Mouse (Mus musculus) neutrophil, adult 5-6 weeks (primary cell): ENCODE data around the gene Fgd3. TPM values are rescaled to one million over a fixed set of nuclear protein-coding genes. Genes with fewer than 3 reads are reported as not detected.
A peak's percentile ranks its signal among the peaks of the same experiment; 100 is the strongest.

Source experiments
- ATAC-seq: fragments of 151-379, 151-347 bp; 2 replicates; pipeline ENCODE4 v1.8.0; 2017; ENCODE audit warnings: mild to moderate bottlenecking, moderate TSS enrichment; ENCODE audit not compliant: insufficient number of reproducible peaks, poor library complexity, low FRiP score, severe bottlenecking; ENCODE audit errors: extremely low read depth
- total RNA-seq: library from RNA; stranded (forward); fragments of 200-1000 nt; gene quantifications from 2 replicates; pipeline ENCODE4 v1.2.3, GENCODE M21; 2017

The Fgd3 gene
- total RNA-seq, 1 experiment from 2014 or later, result 95.8 TPM

DNA sequence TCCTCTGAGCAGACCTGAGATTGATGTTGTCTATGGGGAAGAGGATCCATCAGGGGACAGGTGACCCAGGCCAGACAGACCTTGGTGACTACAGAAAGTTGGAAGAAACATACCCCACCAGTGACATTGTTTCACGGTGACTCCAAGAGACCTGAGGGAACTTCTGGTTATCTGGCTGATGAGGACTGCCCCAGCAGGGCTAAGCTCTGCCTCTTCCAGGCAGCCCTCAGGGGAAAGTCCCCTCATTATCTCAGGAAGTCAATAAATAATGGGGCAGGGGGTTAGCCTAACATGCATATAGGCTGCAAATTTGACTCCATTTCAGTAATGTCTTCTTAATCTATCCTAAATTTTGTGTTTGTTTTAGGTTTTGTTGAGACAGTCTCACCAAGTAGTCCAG is 10.6 kb downstream of the Fgd3 start:
- no peak for ATAC-seq

DNA sequence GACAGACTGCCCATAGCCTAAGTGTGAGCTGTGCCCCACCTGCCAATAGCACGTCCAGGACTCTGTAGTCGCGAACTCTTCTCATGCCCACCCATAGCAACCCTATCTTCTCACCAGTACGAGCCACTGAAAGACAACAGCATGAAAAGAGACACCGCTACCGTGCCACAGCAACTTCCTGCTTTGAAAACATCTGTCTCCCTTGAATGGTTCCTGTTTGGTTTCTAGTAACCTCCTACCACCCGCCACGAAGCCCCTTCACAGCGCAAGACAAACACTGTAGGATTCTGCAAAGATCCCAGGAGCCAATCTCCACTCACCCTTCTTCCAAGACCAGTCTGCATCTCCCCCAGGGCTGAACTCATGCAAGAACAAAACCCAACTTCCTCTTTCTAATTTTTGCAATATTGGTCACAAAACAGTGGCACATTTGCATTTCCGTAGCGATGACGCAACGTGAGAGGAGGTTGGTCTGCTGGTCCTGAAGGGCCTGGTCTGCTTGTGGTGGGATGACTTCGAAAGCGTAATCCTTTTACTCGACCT is 11.2 kb downstream of the Fgd3 start:
- peak; percentile 80 for ATAC-seq

- ATAC-seq, result no peak
Observed at GRCm38 (mm10) chr13:49308206-49308605, 11.9 kb downstream of the Fgd3 start.

DNA sequence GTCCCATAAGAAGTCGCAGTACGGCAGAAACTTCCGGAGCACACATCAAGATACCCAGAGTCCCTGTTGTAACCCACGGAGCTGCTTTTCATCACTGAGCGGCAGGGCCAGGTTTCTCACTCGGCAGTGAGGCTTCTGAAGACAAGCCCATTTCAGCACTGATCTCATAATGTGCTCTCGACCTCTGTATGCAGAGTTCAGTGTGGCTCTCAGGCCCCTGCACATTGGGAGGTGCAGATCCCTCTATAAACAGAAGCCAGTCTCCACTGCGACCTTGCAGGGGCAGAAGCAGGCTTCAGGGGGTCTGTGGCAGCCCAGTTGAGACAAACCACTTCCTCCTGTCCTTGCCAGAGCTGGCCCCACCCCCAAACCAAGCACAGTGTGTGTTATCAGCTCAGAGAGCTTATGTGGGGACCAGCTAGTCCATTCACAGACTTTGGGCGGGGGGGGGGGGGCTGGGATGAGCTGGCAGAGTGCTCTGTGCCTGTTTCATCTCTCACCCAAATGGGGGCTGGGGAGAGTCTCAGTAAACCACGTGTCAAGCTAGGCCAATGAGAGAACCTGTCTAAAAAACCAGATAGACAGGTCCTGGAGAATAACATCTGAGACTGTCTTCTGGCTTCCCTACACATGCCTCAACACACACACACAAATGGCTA is 12.7 kb downstream of the Fgd3 start:
- peak; percentile 34 for ATAC-seq

GRCm38 (mm10) chr13:49306771-49307310 is 13.3 kb downstream of the Fgd3 start:
- ATAC-seq, result no peak

- ATAC-seq, result no peak
Observed at GRCm38 (mm10) chr13:49300771-49301170, 19.3 kb downstream of the Fgd3 start.

GRCm38 (mm10) chr13:49298514-49299381 is 21.4 kb downstream of the Fgd3 start:
- ATAC-seq, result peak; percentile 83

- ATAC-seq, result no peak
Observed at GRCm38 (mm10) chr13:49296270-49296669, 23.8 kb downstream of the Fgd3 start.

DNA sequence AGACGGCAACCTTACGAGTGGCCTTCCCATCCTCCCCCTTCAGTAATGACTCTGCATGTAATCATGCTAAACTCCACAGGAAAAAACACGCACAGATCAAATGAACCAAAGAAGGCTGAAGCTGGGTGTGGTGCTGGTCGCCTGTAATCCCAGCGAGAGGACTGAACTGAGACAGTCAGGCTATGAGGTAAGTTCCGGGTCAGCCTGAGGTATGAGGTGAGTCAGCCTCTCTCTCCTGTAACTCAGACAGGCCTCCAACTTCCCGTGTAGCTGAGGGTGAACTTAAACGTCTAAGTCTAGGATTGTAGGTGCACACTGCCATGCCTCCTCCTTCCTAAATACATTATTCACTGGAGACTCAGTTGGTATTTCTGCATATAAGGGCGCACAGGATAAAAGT is 26.0 kb downstream of the Fgd3 start:
- ATAC-seq, result peak; percentile 53; the same call in 1 of the 2 replicates

GRCm38 (mm10) chr13:49291949-49292348 is 28.2 kb downstream of the Fgd3 start:
- no peak for ATAC-seq

GRCm38 (mm10) chr13:49291398-49291797 is 28.7 kb downstream of the Fgd3 start:
- ATAC-seq, result no peak

DNA sequence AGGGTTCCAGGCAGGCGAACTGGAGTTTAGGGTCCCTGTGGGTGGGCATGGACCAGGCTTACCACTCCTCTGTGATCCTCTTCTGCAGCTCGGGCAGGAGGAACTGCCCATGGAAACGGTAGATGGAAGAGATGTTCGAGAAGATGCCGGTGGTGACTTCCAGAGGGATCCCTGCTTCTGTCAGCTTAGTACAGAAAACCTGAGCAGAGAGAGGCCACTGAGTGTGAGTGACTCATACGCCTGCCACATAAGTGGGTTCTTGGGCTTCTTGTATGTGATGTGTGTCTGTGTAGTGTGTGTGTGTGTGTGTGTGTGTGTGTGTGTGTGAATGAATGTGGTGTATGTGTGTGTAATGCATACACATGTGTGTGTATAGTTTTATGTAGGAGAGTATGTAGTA is 32.9 kb downstream of the Fgd3 start:
- ATAC-seq, result no peak

GRCm38 (mm10) chr13:49286750-49287149 is 33.4 kb downstream of the Fgd3 start:
- no peak for ATAC-seq

DNA sequence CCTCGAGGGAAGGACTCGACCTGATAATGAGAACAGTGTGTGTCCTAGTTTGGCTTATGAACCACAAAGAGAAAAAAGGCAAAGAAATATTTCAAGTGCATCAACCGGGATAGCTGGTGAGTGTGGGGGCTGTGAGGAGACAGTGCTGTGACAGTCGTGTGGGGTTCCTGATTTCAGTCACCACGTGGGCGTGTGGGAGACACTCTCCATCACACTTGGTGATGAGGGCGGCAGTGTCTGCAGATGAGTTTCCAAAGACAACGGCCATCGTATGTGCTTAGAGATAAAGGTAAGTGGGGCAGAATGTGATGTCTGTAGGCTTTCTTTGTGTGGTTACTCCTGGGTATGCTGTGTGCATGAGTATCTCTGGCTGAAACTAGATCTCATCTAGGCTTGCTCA is 36.4 kb downstream of the Fgd3 start:
- ATAC-seq, result no peak

DNA sequence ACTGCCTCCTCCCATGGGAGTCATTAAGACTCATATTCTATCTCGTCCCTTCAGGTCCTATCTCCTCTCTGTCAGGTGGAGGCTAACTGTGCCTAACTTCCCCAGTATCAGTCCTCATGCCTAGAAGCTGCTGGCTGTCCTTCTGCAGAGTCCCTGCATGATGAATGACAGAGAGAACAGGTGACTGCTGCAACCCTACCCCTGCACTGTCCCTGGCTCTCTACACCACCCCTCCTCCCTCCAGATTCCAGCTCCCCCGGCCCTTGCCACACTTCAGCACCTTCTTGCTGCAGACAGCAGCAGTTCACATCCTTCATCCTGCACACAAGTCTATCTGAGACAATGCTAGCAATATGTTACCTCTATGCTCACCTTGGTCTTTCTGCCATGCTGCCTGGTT is 37.9 kb downstream of the Fgd3 start:
- ATAC-seq, result no peak

DNA sequence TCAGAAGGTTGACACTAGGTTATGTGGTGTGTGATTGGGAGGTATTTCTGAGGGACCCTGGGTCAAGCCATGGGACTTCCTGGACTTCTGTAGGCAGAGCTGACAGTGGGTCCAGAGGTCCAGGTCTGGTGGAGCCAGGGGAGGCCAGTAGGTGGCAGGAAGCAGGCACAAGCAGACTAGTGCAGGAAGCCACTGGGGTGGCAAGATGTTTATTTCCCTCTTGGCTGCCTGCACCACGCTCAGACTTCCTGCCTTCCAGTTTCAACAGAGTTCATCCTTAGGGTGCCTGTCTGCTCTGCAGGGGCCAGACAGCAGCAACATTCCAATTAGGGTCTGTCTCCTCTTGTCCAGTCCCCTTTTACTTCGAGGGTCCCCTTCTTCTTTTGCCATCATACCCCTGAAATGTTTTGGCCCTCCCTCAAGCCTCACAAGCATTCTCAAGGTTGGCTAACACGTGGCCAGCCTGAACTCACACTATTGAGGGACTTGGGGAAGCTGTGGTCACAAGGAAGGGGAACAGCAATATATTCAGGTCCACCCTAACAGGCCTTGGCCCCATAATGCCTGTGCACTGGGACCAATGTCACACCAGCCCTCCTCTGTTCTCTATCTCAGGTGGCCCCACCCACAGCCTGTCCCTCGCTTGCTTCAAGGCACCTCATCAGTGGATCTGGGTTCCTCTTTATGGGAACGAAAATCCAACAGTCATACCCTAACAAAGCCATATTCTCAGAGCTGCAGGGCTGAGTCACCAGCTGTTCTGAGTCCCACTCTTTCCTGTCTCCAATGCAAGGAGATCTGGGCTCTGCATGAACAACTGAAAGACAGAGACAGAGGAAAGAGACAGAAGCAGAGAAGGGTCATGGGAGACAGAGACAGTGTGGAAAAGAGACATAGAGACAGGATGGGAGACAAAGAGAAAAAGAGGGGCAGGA is 48.0 kb downstream of the Fgd3 start:
- peak; percentile 89 for ATAC-seq

- ATAC-seq, result no peak
Observed at GRCm38 (mm10) chr13:49270500-49270899, 49.6 kb downstream of the Fgd3 start.

- ATAC-seq, result no peak
Observed at GRCm38 (mm10) chr13:49267645-49268044, 52.5 kb downstream of the Fgd3 start.
